Mouse (Mus musculus): ENCODE results near the gene Bcl2l13.

GRCm38 (mm10) chr6:120911213-120912007 is 75.4 kb downstream of the Bcl2l13 start:
- TF ChIP-seq GATA1 (IDR thresholded peaks at IDR 0.05; ENCODE audit: low read length) (no peak), TAL1 (IDR thresholded peaks at IDR 0.05; ENCODE audit: low read length) (no peak)

Measured in erythroblast, embryonic 14.5 days (primary cell).